Mouse (Mus musculus) mouse embryonic stem cell (cell line): ENCODE results near the gene Fam213b.

Source experiments
- in situ Hi-C, 2 experiments: fragments of 300-500 bp; cut with MboI; formaldehyde crosslinking; loops; 1 replicate in 1 of 2; 3 replicates in 1 of 2; pipeline ENCODE4 v1.14.3; 2019 to 2020; ENCODE audit warnings: low sequenced_read_pairs in 2 of 2, low pct_unique_long_range_greater_than_20kb in 1 of 2, mixed read lengths in 1 of 2; ENCODE audit not compliant: unreplicated experiment in 1 of 2

Gene Fam213b

GRCm38 (mm10) chr4:154927899-154928337 is 29.0 kb upstream of the Fam213b start:
- in situ Hi-C loops = no loop called here

- in situ Hi-C loops = no loop called here
These were observed 28.3 kb upstream of the Fam213b start for GRCm38 (mm10) chr4:154926969-154927898.

- in situ Hi-C loops = no loop called here
These were observed 26.5 kb upstream of the Fam213b start for GRCm38 (mm10) chr4:154925413-154925812.

- in situ Hi-C loops = no loop called here
These were observed 24.0 kb upstream of the Fam213b start for GRCm38 (mm10) chr4:154922931-154923330.

- in situ Hi-C loops = no loop called here
These were observed 23.4 kb upstream of the Fam213b start for GRCm38 (mm10) chr4:154922291-154922690.

- in situ Hi-C loops = no loop called here
These were observed 17.7 kb upstream of the Fam213b start for GRCm38 (mm10) chr4:154916662-154917061.

GRCm38 (mm10) chr4:154915286-154915685 is 16.4 kb upstream of the Fam213b start:
- in situ Hi-C loops = no loop called here

- in situ Hi-C loops = no loop called here
These were observed 15.8 kb upstream of the Fam213b start for GRCm38 (mm10) chr4:154914707-154915106.

- in situ Hi-C loops = no loop called here
These were observed 15.3 kb upstream of the Fam213b start for GRCm38 (mm10) chr4:154914252-154914651.

GRCm38 (mm10) chr4:154913845-154914244 is 14.9 kb upstream of the Fam213b start:
- in situ Hi-C loops = no loop called here

- in situ Hi-C loops = no loop called here
These were observed 12.7 kb upstream of the Fam213b start for GRCm38 (mm10) chr4:154911644-154912043.

GRCm38 (mm10) chr4:154910606-154911522 is 11.9 kb upstream of the Fam213b start:
- in situ Hi-C loops = no loop called here

GRCm38 (mm10) chr4:154908490-154908889 is 9.6 kb upstream of the Fam213b start:
- in situ Hi-C loops = no loop called here

GRCm38 (mm10) chr4:154907833-154908232 is 8.9 kb upstream of the Fam213b start:
- in situ Hi-C loops = no loop called here

- in situ Hi-C loops = no loop called here
These were observed 5.5 kb upstream of the Fam213b start for GRCm38 (mm10) chr4:154904185-154905071.

- in situ Hi-C loops = no loop called here
These were observed 3.4 kb upstream of the Fam213b start for GRCm38 (mm10) chr4:154902371-154902770.

GRCm38 (mm10) chr4:154897676-154898465 is 1.1 kb downstream of the Fam213b start:
- in situ Hi-C loops = loop anchor here in 1 of 2 experiments (25.0 kb wide), 1 partner anchor 339 kb away; the partner anchor contains the start of gene Faap20
